Mouse (Mus musculus): Measurements from ENCODE around the gene Shd.

GRCm38 (mm10) chr17:55953751-55954150 lies 16.5 kb upstream of the Shd start:
- TF ChIP-seq POLR2A (IDR thresholded peaks at IDR 0.05; ENCODE audit: insufficient read depth, low read length) (no peak), CTCF (IDR thresholded peaks at IDR 0.05; ENCODE audit: low read depth, low read length) (no peak)

Data from ES-Bruce4 (cell line).